8 mouse cellular contexts compared by ENCODE assay signal in genomic region chr2:180893537-180894028, GRCm38 (mm10). TPM values are rescaled to one million over a fixed set of nuclear protein-coding genes. Genes with fewer than 3 reads are reported as not detected.
A peak's percentile ranks its signal among the peaks of the same experiment; 100 is the strongest.
DNase-seq lines count a peak whose midpoint lies in the region; ATAC-seq and TF ChIP-seq lines count a peak whose summit lies in the region.

No protein-coding gene starts in this region.

- H3K9ac ChIP-seq in lung, embryonic 15.5 days, result no peak overlapping the region
- H3K9ac ChIP-seq in heart, postnatal 0 days (replicated peaks; ENCODE audit: low read depth, low read length), result no peak overlapping the region
- 0 out of 2 replicates have a peak overlapping the region, but pooled peaks have one; percentile 31 for H3K9ac ChIP-seq in limb, embryonic 12.5 days (replicated peaks)

- no peaks in the 10 kb centered on the region for H3K9me3 ChIP-seq in lung, embryonic 15.5 days
- no peaks in the 10 kb centered on the region for H3K9me3 ChIP-seq in heart, postnatal 0 days (replicated peaks; ENCODE audit: control insufficient read depth, low read length)
- no peaks in the 10 kb centered on the region for H3K9me3 ChIP-seq in limb, embryonic 12.5 days

- peaks cover 86% of the 10 kb centered on the region for H3K27me3 ChIP-seq in lung, embryonic 15.5 days
- H3K27me3 ChIP-seq in heart, postnatal 0 days (ENCODE audit: control insufficient read depth, insufficient read depth, low read length), result peaks cover 91% of the 10 kb centered on the region
- peaks cover 100% of the 10 kb centered on the region for H3K27me3 ChIP-seq in limb, embryonic 12.5 days

- H3K36me3 ChIP-seq in lung, embryonic 15.5 days, result no peaks in the 10 kb centered on the region
- no peaks in the 10 kb centered on the region for H3K36me3 ChIP-seq in heart, postnatal 0 days (replicated peaks; ENCODE audit: control insufficient read depth, insufficient read depth, low read length)
- no peaks in the 10 kb centered on the region for H3K36me3 ChIP-seq in limb, embryonic 12.5 days

- peaks cover 29% of the 10 kb centered on the region for H3K4me1 ChIP-seq in lung, embryonic 15.5 days
- H3K4me1 ChIP-seq in heart, postnatal 0 days (ENCODE audit: control insufficient read depth, insufficient read depth), result no peaks in the 10 kb centered on the region
- peaks cover 24% of the 10 kb centered on the region for H3K4me1 ChIP-seq in limb, embryonic 12.5 days (replicated peaks)

- under 1% methylated on average over 32 of the region's 50 CpGs for WGBS in lung, embryonic 15.5 days
- WGBS in heart, postnatal 0 days, result 1% methylated on average over 37 of the region's 50 CpGs
- WGBS in limb, embryonic 12.5 days, result 0% methylated on average over 30 of the region's 50 CpGs

- no peak for ATAC-seq in lung, embryonic 15.5 days (ENCODE audit: borderline replicate concordance, extremely low read depth, low FRiP score, low TSS enrichment)
- ATAC-seq in heart, postnatal 0 days (ENCODE audit: insufficient read depth, low read depth), result no peak
- no peak for ATAC-seq in limb, embryonic 12.5 days (ENCODE audit: insufficient number of reproducible peaks, insufficient read depth, low FRiP score, low TSS enrichment, low read depth)

- no peak for TF ChIP-seq EP300 in heart, postnatal 0 days (IDR thresholded peaks at IDR 0.05; ENCODE audit: low read depth)

- TF ChIP-seq CTCF in heart, postnatal 0 days (IDR thresholded peaks at IDR 0.05; ENCODE audit: low read depth), result no peak

- H3K4me2 ChIP-seq in lung, embryonic 15.5 days, result peak overlapping the region; percentile 74
- H3K4me2 ChIP-seq in heart, postnatal 0 days (ENCODE audit: low read depth, low read length), result peak overlapping the region; percentile 74
- H3K4me2 ChIP-seq in limb, embryonic 12.5 days, result peak overlapping the region; percentile 70

- DNase-seq in lung, adult 18-20 months, result no peak
- peak; percentile 77 to 79 for DNase-seq in cerebellum, postnatal 25 days
- no peak for DNase-seq in heart, postnatal 0 days (ENCODE audit: low spot score)
- peak; percentile 66 to 67 for DNase-seq in right cerebral cortex, postnatal 10 days (ENCODE audit: low spot score in 2 of 2)
- no peak for DNase-seq in lung, postnatal 14 days
- DNase-seq in urinary bladder, adult 18-20 months (ENCODE audit: low spot score in 2 of 2), result no peak

- no peak overlapping the region for H3K27ac ChIP-seq in lung, embryonic 15.5 days
- no peak overlapping the region for H3K27ac ChIP-seq in heart, postnatal 0 days (ENCODE audit: low read depth)
- H3K27ac ChIP-seq in limb, embryonic 12.5 days, result no peak overlapping the region

- peak overlapping the region; percentile 39 for H3K4me3 ChIP-seq in lung, embryonic 15.5 days
- peak overlapping the region; percentile 54 for H3K4me3 ChIP-seq in heart, postnatal 0 days (ENCODE audit: low read depth, low read length)
- H3K4me3 ChIP-seq in limb, embryonic 12.5 days (replicated peaks), result peak overlapping the region; percentile 44

RNA-seq across cellular contexts. Expression of gene Ythdf1, which starts 27.2 kb away (rescaled TPM):
- 54.7 and 58.1 TPM in 2 replicates for polyA plus RNA-seq in lung, embryonic 15.5 days (2015; fragmentation: Nextera tagmentation; extraction: Ambion mirVana)
- total RNA-seq in heart, postnatal 0 days (2014; rRNA removed; ENCODE audit: low replicate concordance), result 15.8 and 51.0 TPM in 2 replicates
- polyA plus RNA-seq in heart, postnatal 0 days (2015; fragmentation: Nextera tagmentation; extraction: Ambion mirVana), result 27.1 and 27.7 TPM in 2 replicates
- 77.1 and 78.5 TPM in 2 replicates for polyA plus RNA-seq in limb, embryonic 12.5 days (2016; fragmentation: Nextera tagmentation; extraction: Ambion mirVana)

RNA-seq across cellular contexts. Expression of gene Birc7, which starts 35.2 kb away (rescaled TPM):
- 0.12 TPM in 1 of 2 replicates, not detected in the other for polyA plus RNA-seq in lung, embryonic 15.5 days (2015; fragmentation: Nextera tagmentation; extraction: Ambion mirVana)
- total RNA-seq in heart, postnatal 0 days (2014; rRNA removed; ENCODE audit: low replicate concordance), result 0.84 TPM in 1 of 2 replicates, not detected in the other
- 0.07 and 0.10 TPM in 2 replicates for polyA plus RNA-seq in heart, postnatal 0 days (2015; fragmentation: Nextera tagmentation; extraction: Ambion mirVana)
- not detected in 2 replicates for polyA plus RNA-seq in limb, embryonic 12.5 days (2016; fragmentation: Nextera tagmentation; extraction: Ambion mirVana)

Comparison
In these comparisons a context has a peak if more than half of its experiments do, and no peak if none do; other contexts are left out.
1. DNase-seq: peak in cerebellum, postnatal 25 days (2 of 2) and right cerebral cortex, postnatal 10 days (2 of 2); none in lung, adult 18-20 months (0 of 2), heart, postnatal 0 days (single experiment), lung, postnatal 14 days (single experiment) and urinary bladder, adult 18-20 months (0 of 2).
2. Peak in every context shown above with its lines, with median percentiles within 50 percentile points of each other: H3K4me2 ChIP-seq and H3K4me3 ChIP-seq.